Mouse (Mus musculus) ES-E14 (cell line): ENCODE data around the gene Rpl36-ps4.
"Not testable (repeated sequence)": the region's sequence is repeated elsewhere in the genome, so short reads cannot be mapped to it uniquely, and the experiment has no call there.

Experiments
- HCFC1 ChIP-seq: IDR thresholded peaks from 2 replicates; pipeline ENCODE4 v1.6.1; 2012; ENCODE audit warnings: low read length, inconsistent platforms, borderline replicate concordance; ENCODE audit not compliant: insufficient read depth
- MAFK ChIP-seq: IDR thresholded peaks from 2 replicates; pipeline ENCODE4 v1.6.1; 2014; ENCODE audit warnings: mild to moderate bottlenecking, low read depth, low read length, inconsistent platforms; ENCODE audit not compliant: insufficient read depth
- ZC3H11A ChIP-seq: IDR thresholded peaks from 2 replicates; pipeline ENCODE4 v1.6.1; 2012; ENCODE audit warnings: low read depth, mild to moderate bottlenecking, inconsistent platforms, low read length, borderline replicate concordance
- ZNF384 ChIP-seq: IDR thresholded peaks from 2 replicates; pipeline ENCODE4 v1.6.1; 2012; ENCODE audit warnings: low read depth, low read length, inconsistent platforms

- TF ChIP-seq ZNF384, ZC3H11A, HCFC1, MAFK: not testable (repeated sequence)
These were observed 47.7 kb downstream of the Rpl36-ps4 start for GRCm38 (mm10) chr17:87968483-87968926.
